Mouse (Mus musculus) central nervous system, embryonic 11.5 days (tissue): ENCODE results near the gene Clec4a3. TPM values are rescaled to one million over a fixed set of nuclear protein-coding genes. Genes with fewer than 3 reads are reported as not detected.

Source experiments
- polyA plus RNA-seq: library from polyadenylated mRNA; depleted of rRNA; stranded (reverse); fragments of >200 nt; gene quantifications from 2 replicates; pipeline ENCODE4 v1.2.3, GENCODE M21; 2012; rRNA removed

Clec4a3 gene
- polyA plus RNA-seq: 0.25 and 0.30 TPM in 2 replicates

GRCm38 (mm10) chr6:122952401-122952800, at the start of gene Clec4a3:
Clec4a3 (plus strand) TSS chr6:122952515.

DNA sequence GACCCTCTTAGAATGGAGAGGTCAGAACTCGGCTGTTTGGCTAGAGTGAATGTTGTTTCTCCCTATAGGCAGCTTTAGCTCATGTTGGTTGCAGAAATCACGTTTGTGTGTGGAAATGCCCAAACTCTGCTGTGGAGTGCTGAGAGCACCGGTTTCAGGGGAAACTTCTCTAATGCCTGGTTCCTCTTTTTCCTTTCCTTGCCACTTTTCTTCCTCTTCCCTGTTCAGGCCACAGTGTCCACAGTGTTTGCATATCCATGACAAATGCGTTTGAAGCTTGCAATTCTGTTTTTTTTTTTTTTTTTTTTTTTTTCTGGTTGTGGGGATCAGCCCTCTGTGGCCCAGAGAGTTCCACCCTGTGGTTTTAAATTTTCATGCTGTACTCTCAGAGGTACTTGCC, 30.9 kb upstream of the Clec4a3 start, which contains the start of gene Clec4a1:
Gene Clec4a1 (plus strand): TSS at position 398 of the 400 bp plus-strand sequence.

GRCm38 (mm10) chr6:122989876-122990437, 37.6 kb downstream of the Clec4a3 start, which contains the start of gene Clec4a4:
Clec4a4 (plus strand) TSS chr6:122990367.

Other genes with a start within 250 kb of the Clec4a3 start
- gene Nanog, start 245.0 kb upstream of the Clec4a3 start, polyA plus RNA-seq: 0.14 and 0.43 TPM in 2 replicates
- gene Slc2a3, start 150.9 kb upstream of the Clec4a3 start, polyA plus RNA-seq: 14.9 and 19.4 TPM in 2 replicates
- gene Foxj2, start 132.6 kb upstream of the Clec4a3 start, polyA plus RNA-seq: 3.9 and 6.4 TPM in 2 replicates
- 1.1 and 2.0 TPM in 2 replicates for gene C3ar1, start 96.4 kb upstream of the Clec4a3 start, polyA plus RNA-seq
- 22.8 and 42.8 TPM in 2 replicates for gene Necap1, start 78.0 kb upstream of the Clec4a3 start, polyA plus RNA-seq
- gene Clec4a1, start 30.7 kb upstream of the Clec4a3 start, polyA plus RNA-seq: 0.96 and 0.99 TPM in 2 replicates
- not detected in 2 replicates for gene Clec4a4, start 37.9 kb downstream of the Clec4a3 start, polyA plus RNA-seq
- not detected in 2 replicates for gene Clec4b1, start 97.4 kb downstream of the Clec4a3 start, polyA plus RNA-seq
- gene Clec4a2, start 153.9 kb downstream of the Clec4a3 start, polyA plus RNA-seq: 0.98 and 1.2 TPM in 2 replicates
- gene Clec4b2, start 220.4 kb downstream of the Clec4a3 start, polyA plus RNA-seq: not detected in 2 replicates